Mouse (Mus musculus) layer of hippocampus, adult 2 months (tissue): Measurements from ENCODE around the gene Tbkbp1. TPM values are rescaled to one million over a fixed set of nuclear protein-coding genes. Genes with fewer than 3 reads are reported as not detected.

Source experiments
- DNase-seq, 2 experiments: peaks; one replicate each; pipeline ENCODE4 v3.0.0; 2022; ENCODE audit warnings: low spot score in 2 of 2
- H3K27ac ChIP-seq: fragments of 200-600 bp; 2 replicates; pipeline ENCODE4 v1.8.1; 2022
- H3K4me3 ChIP-seq: fragments of 200-600 bp; 2 replicates; pipeline ENCODE4 v1.8.1; 2022; ENCODE audit warnings: mild to moderate bottlenecking
- CTCF ChIP-seq: fragments of 200-600 bp; conservative IDR thresholded peaks from 2 replicates; pipeline ENCODE4 v1.8.1; 2022; ENCODE audit warnings: antibody characterized with exemption, mild to moderate bottlenecking, moderate library complexity
- total RNA-seq, 2 experiments: library from RNA; stranded (reverse); gene quantifications; 2 replicates each; pipeline ENCODE4 v1.2.3; 2021

The Tbkbp1 gene
- total RNA-seq, 2 experiments from 2014 or later = 91.8 to 96.9 TPM

DNA sequence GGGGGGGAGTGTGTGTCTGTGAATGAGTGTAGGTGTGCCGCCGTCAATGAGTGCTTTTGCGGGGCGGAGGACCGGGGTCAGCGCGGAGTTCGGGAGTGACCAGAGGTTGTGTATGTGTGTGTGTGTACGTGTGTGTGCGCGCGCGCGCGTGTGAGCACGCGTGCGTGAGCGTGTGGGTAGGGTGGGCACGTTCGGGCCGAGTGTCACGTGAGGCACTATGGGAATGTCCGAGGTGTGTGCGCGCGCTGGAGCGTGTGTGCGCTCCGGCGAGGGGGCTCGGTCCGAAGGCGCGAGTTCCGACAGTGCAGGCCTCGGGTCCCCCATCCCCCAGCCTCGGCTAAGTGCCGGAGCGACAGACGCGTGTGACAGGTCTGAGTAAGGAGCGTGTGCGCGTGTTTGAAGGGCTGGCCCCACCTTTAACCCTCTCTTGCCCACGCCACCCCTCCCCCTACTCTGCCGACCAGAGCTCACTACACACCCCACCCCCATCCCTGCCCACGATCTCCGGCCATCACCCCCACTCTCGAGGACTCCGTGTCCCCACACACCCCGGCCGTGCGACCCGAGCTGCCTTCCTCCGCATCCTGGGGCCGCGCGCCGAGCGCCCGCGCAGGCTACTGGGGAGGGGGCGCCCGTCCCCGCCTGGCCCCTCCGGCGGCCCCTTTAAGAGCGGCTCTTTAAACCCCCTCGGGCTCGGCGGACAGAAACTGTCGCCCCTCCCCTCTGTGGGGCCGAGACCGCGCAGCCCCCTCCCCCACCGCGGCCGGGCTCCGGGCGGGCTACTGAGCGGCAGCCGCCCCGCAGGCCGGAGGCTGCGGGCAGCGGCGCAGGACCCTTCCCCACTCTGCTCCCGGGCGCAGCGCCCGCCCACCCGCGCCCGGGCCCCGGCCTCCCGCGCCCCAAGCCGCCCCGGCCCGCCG lies 624 bp downstream of the Tbkbp1 start:
- Histone ChIP-seq H3K4me3 (peak overlapping the region; percentile 83), H3K27ac (peak overlapping the region; percentile 97)
- no peak for TF ChIP-seq CTCF
- peak; percentile 49 to 52 for DNase-seq

DNA sequence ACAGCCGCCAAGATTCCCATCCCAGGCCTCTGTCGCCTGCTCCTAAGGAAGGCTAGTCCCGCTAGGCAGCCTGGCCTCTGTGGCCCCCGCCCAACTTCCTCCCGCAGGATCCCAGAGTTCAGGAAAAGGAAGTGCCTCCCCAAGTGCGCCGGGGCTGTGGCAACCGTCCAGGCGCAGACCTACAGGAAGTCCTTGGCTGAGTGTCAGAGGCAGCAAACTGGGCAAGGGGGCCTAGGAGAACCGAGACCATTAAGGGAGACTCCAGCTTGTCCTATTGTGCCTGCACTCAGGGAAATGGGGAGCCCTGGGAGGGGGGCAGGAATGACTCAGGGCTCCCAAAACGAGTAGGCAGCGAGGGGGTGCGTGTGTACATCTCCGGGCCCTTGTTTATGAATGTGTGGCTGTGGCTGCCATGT lies 1.3 kb downstream of the Tbkbp1 start:
- peak; percentile 39 to 55 for DNase-seq
- peak overlapping the region; percentile 83 for H3K4me3 ChIP-seq
- no peak for TF ChIP-seq CTCF
- peak overlapping the region; percentile 97 for H3K27ac ChIP-seq

DNA sequence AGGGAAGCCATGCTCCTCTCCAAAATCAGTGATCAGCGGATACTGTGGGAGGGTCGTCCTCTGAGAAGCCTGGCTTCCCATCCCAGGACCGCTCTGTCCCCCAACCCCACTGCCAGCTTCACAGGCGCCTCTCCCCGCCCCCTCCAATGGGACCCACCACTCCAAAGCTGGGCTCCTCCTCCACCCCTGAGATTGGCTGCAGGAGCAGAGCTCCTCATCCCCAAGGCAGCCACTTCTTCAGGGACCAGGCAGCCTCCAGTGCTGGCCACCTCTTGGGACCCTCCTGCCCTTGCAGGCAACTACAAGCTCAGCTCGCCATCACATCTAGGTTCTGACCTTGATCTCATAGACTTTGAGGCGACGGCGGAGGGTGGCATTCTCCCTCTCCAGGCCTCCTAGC lies 2.3 kb downstream of the Tbkbp1 start:
- H3K27ac ChIP-seq = peak overlapping the region; percentile 97
- DNase-seq = no peak
- H3K4me3 ChIP-seq = peak overlapping the region; percentile 83; the same call in 1 of the 2 replicates
- no peak for TF ChIP-seq CTCF

DNA sequence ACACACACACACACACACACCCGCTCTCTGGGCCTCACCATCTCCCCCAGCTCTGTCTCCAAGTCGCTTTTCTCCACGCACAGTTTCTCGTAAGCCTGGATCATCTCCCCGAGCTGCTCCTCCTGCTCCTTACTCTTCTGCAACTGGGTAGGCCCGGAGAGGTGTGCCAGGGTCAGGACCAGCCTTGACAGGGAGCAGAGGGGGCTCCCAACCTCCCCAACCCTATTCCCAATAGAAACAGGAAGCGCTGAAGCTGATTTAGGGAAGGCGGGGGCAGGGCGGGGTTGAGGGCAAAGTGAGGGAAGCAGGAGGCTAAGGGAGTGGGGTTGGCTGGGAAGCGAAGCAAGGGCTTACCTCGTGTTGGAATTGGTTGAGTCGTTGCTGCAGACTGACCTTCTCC lies 2.7 kb downstream of the Tbkbp1 start:
- no peak for TF ChIP-seq CTCF
- Histone ChIP-seq H3K4me3 (no peak overlapping the region; the same call in 1 of the 2 replicates), H3K27ac (peak overlapping the region; percentile 97)
- no peak for DNase-seq

DNA sequence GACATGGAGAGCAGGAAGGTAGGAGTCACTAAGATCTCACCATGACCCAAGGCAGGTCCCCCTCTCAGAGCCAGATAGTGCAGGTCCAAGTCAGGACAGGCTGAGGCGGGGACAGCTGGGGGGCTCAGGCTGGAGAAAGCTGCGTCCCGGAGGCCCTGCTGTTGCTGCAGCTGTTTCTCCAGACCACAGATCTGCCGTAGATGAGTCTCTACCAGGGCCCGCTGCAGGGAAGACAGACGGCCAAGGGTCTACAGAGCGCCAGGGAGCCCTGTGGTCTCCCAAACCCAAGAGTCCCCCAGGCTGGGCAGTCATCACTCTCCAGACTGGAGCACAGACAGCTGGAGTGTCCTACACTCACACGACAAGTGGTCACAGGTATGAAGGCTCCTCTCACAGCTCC lies 4.0 kb downstream of the Tbkbp1 start:
- Histone ChIP-seq H3K27ac (no peak overlapping the region), H3K4me3 (no peak overlapping the region)
- DNase-seq = no peak
- TF ChIP-seq CTCF = no peak

DNA sequence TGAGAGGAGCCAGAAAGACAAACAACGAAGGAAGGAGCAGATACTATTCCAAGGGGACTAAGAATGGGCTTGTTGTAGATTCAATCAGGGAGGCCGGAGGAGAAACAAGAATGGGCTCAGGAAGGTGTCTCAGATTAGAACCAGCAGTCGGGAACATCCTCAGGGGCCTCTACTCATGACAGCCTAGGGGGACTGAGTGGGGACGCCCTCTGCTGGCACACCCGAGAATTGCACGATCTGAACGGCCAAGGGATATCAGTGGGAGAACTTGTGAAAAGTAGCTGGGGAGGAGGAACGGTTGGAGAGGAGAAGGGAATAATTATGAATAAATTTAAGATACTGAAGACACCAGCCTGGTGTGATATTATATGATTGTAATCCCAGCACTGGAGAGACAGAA lies 4.6 kb downstream of the Tbkbp1 start:
- no peak overlapping the region for H3K27ac ChIP-seq
- DNase-seq = peak; percentile 75 to 91
- TF ChIP-seq CTCF = peak; percentile 94
- H3K4me3 ChIP-seq = no peak overlapping the region

DNA sequence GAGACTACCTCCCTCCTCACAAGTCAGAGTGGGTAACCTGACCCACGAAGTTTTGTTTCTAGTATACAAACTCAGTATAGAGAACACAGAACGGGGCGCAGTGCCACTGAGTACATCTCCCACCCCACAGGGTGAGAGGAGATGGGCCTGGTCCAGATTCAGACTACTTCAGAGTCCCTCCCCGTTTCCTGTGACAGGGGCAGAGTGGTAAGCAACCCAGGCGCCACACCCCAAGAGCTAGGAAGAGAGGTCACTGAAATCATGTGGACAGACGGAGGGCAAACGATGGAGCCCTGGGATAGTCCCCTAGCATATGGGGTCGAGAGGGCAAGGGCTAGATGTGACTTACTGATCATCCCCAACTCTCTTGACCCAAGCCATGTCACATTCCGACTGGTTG lies 5.3 kb downstream of the Tbkbp1 start:
- DNase-seq = no peak
- no peak for TF ChIP-seq CTCF
- Histone ChIP-seq H3K4me3 (no peak overlapping the region), H3K27ac (no peak overlapping the region)

DNA sequence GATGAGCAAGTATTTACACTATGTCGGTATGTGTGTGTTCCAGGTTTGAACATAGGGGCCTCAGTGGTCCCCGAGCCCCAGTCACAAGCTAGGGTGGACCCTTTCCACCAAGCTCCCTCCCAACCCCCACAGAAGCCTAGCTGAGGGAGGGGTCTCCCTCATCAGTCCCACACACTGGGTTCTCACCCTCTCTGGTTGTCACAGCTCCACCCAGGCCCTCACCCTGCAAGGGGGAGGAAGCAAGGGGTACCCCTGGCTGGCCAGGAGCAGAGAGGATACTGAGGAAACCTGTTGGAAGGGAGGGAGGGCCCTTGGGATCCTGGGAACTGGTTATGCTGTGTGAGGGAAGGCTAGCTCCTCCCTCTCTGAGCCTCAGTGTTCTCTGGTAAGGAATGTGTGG lies 6.0 kb downstream of the Tbkbp1 start:
- no peak for TF ChIP-seq CTCF
- DNase-seq = no peak
- Histone ChIP-seq H3K27ac (no peak overlapping the region), H3K4me3 (no peak overlapping the region)

DNA sequence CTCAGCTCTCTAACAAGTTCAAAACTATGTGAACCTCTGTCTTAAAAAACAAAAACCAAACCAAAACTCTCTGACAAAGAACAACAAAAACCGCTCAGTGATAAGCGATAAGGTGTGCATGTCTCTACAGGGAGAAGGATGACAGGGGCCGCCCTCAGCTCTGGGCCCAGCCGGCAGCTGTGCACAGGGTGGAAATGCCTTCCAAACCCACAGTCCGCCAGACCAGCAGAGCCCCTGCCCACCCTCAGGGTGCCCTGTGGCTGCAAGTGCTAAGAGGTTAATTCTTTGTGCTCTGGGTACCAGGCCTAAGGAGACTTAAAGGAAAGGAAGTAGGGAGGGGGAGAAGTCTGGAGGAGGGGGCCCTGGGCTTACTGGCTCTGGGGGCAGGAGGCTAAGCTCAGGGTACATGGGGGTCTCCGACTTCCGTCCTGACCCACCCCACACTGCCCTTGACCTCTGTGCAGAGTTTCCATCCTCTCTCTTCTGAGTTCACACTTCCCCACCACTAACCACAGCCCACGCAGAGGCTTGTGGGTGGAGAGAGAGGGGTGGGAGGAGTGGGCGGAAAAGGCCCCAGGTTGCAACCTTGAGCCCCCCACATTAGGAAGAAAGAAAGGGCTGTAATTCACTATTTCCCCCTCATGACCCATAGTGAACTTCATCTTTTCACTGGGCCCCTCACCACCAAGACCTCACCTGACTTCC lies 7.9 kb downstream of the Tbkbp1 start:
- no peak overlapping the region for H3K4me3 ChIP-seq
- TF ChIP-seq CTCF = no peak
- H3K27ac ChIP-seq = no peak overlapping the region
- no peak for DNase-seq

DNA sequence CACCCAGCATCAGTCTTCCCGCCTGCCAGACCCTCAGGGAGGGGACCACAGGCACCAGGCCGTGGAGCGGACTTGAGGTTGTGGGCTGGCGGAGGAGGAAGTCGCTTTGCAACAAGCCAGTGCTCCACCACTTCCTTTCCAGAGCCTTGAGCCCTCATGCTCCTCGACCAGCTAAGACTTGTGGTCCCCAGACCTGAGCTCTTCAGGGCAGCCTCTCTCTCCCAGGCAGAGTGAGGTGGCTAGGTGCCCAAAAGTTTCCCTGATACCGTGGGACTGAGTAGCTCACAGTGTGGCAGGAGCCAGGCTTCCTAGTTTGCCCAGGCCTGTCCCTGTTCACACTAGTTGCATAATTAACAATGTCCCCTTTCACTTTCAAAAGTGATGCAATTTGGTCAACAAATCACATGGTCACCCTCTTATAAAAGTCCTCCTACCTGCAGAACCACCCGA lies 9.1 kb downstream of the Tbkbp1 start:
- no peak overlapping the region for H3K27ac ChIP-seq
- TF ChIP-seq CTCF = no peak

DNA sequence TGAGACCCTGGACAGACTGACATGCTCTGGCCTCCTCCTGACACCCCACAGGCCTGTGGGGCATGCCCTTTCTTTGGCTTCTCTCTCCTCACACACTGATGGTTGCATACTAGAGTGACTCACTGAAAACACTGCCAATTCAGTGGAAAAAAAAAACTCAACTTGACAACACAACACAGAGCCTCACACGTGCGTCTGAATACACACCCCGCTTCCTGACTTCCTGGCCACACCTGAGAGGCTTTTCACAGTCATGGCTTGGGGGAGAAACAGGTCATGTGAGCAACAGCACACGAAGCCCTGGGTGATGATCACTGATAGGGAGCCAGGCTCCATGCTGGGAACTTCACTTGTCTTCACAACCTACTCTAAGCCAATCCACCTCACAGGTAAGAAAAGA lies 10.5 kb downstream of the Tbkbp1 start:
- no peak for DNase-seq
- H3K4me3 ChIP-seq = no peak overlapping the region
- no peak for TF ChIP-seq CTCF
- H3K27ac ChIP-seq = no peak overlapping the region

More for the DNA sequence above, 9.1 kb downstream of the Tbkbp1 start:
- DNase-seq = no peak
- H3K4me3 ChIP-seq = no peak overlapping the region

DNA sequence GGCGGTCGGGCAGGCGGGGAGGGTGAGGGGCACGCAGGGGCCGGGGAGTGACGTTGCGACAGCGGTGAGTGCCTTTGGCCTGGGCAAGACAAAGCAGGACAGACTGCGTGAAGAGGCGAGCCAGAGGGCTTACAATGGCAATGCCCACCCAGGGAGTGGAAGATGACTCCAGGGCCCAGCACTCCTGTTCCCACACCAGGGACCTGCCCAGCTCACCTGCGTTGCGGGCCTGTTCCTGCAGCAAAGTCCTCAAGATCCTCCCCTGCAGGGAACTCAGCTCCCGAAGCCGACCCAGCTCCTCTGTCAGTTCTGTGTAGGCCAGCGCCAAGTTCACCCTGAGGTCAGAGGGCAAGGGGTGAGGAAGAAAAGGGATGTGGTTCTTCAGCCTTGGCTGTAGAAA lies 12.0 kb downstream of the Tbkbp1 start:
- H3K4me3 ChIP-seq = peak overlapping the region; percentile 46
- no peak for TF ChIP-seq CTCF
- H3K27ac ChIP-seq = peak overlapping the region; percentile 78
- no peak for DNase-seq

DNA sequence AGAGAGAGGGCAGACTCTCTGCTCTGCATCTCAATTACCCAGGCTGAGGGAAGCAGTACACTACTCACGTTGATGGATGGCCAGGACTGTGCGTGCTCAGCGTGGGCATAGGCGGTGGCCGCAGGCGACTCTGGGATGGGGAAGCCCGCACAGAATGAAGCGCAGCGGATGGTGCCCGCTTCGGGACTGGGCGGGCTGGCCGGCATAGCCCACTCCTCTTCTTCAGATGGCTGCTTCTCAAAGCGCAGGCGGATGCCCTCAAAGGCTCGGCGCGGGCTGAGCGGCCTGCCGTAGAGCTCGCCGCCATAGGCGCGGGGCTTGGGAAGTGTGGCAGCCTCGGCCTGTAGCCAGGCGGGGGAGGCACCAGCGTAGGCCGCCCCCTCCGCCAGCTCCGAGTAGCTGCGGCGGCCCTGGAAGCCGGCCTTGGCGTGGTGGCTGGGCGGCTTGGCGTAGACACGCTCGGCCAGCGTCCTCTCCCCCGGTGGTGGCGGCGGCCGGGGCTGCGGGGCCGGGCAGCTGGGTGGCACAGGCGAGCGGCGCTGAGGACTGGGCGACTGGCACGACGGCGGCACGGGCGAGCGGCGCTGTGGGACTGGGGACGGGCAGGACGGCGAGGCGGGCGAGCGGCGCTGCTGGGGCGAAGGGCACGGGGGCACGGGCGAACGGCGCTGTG lies 12.6 kb downstream of the Tbkbp1 start:
- H3K27ac ChIP-seq = peak overlapping the region; percentile 78
- peak overlapping the region; percentile 46 for H3K4me3 ChIP-seq
- TF ChIP-seq CTCF = no peak
- DNase-seq = no peak
